Mouse (Mus musculus) stomach, postnatal 0 days (tissue): ENCODE data around the gene Ppp1r14b.

Source experiments
- CTCF ChIP-seq: IDR thresholded peaks from 2 replicates; pipeline ENCODE4 v1.5.1; 2016; ENCODE audit warnings: antibody characterized with exemption, low read depth, mild to moderate bottlenecking, moderate library complexity
- EP300 ChIP-seq: optimal IDR thresholded peaks from 2 replicates; pipeline ENCODE3; 2016; ENCODE audit warnings: antibody characterized with exemption

GRCm38 (mm10) chr19:6932018-6932417, 42.8 kb upstream of the Ppp1r14b start:
- TF ChIP-seq CTCF, result no peak
- TF ChIP-seq EP300, result no peak
